In the genomic region with DNA sequence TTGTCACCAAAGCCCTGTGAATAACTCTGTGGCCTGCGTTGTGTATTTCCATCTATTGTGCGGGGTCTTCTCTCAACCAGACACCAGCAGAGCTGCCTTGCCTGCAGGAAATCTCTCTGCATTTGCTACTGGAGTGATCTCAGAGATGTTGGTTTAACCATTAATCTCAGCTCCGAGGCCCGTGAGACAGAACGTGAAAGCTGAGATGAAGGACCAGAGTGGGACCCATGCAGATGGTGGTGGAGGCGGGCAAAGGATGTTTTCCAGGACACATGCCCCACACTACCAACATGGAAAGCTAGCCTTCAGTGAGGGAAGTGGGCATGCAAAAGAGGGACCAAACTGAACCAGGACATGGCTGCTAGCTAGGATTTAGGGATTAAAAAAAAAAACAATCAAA, we compare ENCODE assay signal across 31 mouse cellular contexts. TPM values are rescaled to one million over a fixed set of nuclear protein-coding genes. Genes with fewer than 3 reads are reported as not detected.
A peak's percentile ranks its signal among the peaks of the same experiment; 100 is the strongest.
DNase-seq lines count a peak whose midpoint lies in the region; ATAC-seq and TF ChIP-seq lines count a peak whose summit lies in the region.
"Had no signal": no experiment of that assay in that cellular context is flagged by ENCODE, and none has a peak within 500 bp of the region (broad histone marks: within the 10 kb centered on the region; RNA-seq: fewer than 3 reads in every experiment).

No protein-coding gene starts in this region.

- POLR2A ChIA-PET in Patski (lab: Charles Lee), result no interaction called here

- in situ Hi-C loops in Patski (cut with MboI; ENCODE audit: low pct_unique_long_range_greater_than_20kb), result no loop called here

- no peak for TF ChIP-seq CTCF in Patski (IDR thresholded peaks at IDR 0.05)

- no peaks in the 10 kb centered on the region for H3K9me3 ChIP-seq in kidney, embryonic 15.5 days (replicated peaks)
- H3K9me3 ChIP-seq: embryonic facial prominence, embryonic 12.5 days; forebrain, embryonic 10.5 days; forebrain, embryonic 15.5 days; heart, embryonic 13.5 days; hindbrain, embryonic 10.5 days; hindbrain, embryonic 15.5 days; limb, embryonic 12.5 days; liver, embryonic 15.5 days had no signal

- peak; percentile 72 for ATAC-seq in frontal cortex, adult (ENCODE audit: low TSS enrichment)
- peak; percentile 76; the same call in 1 of the 2 replicates for ATAC-seq in kidney, embryonic 15.5 days (replicated peaks; ENCODE audit: low FRiP score)
- peak; percentile 17 for ATAC-seq in Patski
- ATAC-seq in erythroblast, adult 5-6 weeks (replicated peaks; ENCODE audit: low FRiP score, poor library complexity, severe bottlenecking), result no peak
- ATAC-seq: forebrain, embryonic 15.5 days; inflammation-experienced regulatory T-cells, adult 6 months; midbrain, embryonic 16.5 days had no signal

- no peak for DNase-seq in frontal cortex, postnatal 25 days (ENCODE audit: low spot score in 2 of 2)
- DNase-seq in kidney, postnatal 10 days, result no peak
- DNase-seq in left cerebral cortex, adult 18-20 months (ENCODE audit: low spot score in 2 of 2), result peak; percentile 49 to 60
- no peak for DNase-seq in left cerebral cortex, postnatal 10 days (ENCODE audit: extremely low spot score in 1 of 2, low spot score in 2 of 2)
- DNase-seq in Patski (ENCODE audit: low read depth, low spot score), result no peak
- DNase-seq: adrenal gland, adult 8-10 months; cerebellum, adult 11 months; cerebellum, adult 9-10 months; cerebellum, postnatal 36 days; embryo, embryonic 11 days; heart, postnatal 10 days; lung, embryonic 14.5 days; lung, postnatal 14 days; right cerebral cortex, postnatal 4 days; thymus, adult 18-20 months; thymus, postnatal 25 days had no signal

- H3K27me3 ChIP-seq in kidney, embryonic 15.5 days, result no peaks in the 10 kb centered on the region
- H3K27me3 ChIP-seq in Patski, result no peaks in the 10 kb centered on the region
- H3K27me3 ChIP-seq: CH12.LX; embryonic facial prominence, embryonic 12.5 days; forebrain, embryonic 15.5 days; heart, embryonic 13.5 days; hindbrain, embryonic 15.5 days; limb, embryonic 12.5 days; liver, embryonic 15.5 days had no signal

- H3K27ac ChIP-seq in kidney, embryonic 15.5 days, result peak overlapping the region; percentile 54; the same call in 1 of the 2 replicates
- H3K27ac ChIP-seq: embryonic facial prominence, embryonic 12.5 days; forebrain, embryonic 10.5 days; forebrain, embryonic 15.5 days; heart, embryonic 13.5 days; hindbrain, embryonic 10.5 days; hindbrain, embryonic 15.5 days; limb, embryonic 12.5 days; liver, embryonic 15.5 days; stomach, postnatal 0 days had no signal

- no peak overlapping the region for H3K4me3 ChIP-seq in kidney, embryonic 15.5 days (replicated peaks)
- H3K4me3 ChIP-seq: embryonic facial prominence, embryonic 12.5 days; forebrain, embryonic 10.5 days; forebrain, embryonic 15.5 days; heart, embryonic 13.5 days; hindbrain, embryonic 10.5 days; hindbrain, embryonic 15.5 days; limb, embryonic 12.5 days; liver, embryonic 15.5 days had no signal

- intact Hi-C loops in left cerebral cortex, postnatal 10 days (cut with DNase I), result no loop called here

- H3K4me2 ChIP-seq in kidney, embryonic 15.5 days, result no peak overlapping the region
- H3K4me2 ChIP-seq: embryonic facial prominence, embryonic 12.5 days; forebrain, embryonic 15.5 days; heart, embryonic 13.5 days; hindbrain, embryonic 15.5 days; limb, embryonic 12.5 days; liver, embryonic 15.5 days; lung, embryonic 14.5 days had no signal

- no peaks in the 10 kb centered on the region for H3K36me3 ChIP-seq in kidney, embryonic 15.5 days
- H3K36me3 ChIP-seq: embryonic facial prominence, embryonic 12.5 days; forebrain, embryonic 10.5 days; forebrain, embryonic 15.5 days; heart, embryonic 13.5 days; hindbrain, embryonic 15.5 days; limb, embryonic 12.5 days; liver, embryonic 15.5 days had no signal

- H3K9ac ChIP-seq in kidney, embryonic 15.5 days, result no peak overlapping the region
- H3K9ac ChIP-seq: embryonic facial prominence, embryonic 12.5 days; forebrain, embryonic 15.5 days; heart, embryonic 13.5 days; hindbrain, embryonic 15.5 days; limb, embryonic 12.5 days; liver, embryonic 15.5 days; lung, embryonic 14.5 days had no signal

- H3K4me1 ChIP-seq in kidney, embryonic 15.5 days, result peaks cover 17% of the 10 kb centered on the region
- H3K4me1 ChIP-seq: embryonic facial prominence, embryonic 12.5 days; forebrain, embryonic 10.5 days; forebrain, embryonic 15.5 days; heart, embryonic 13.5 days; liver, embryonic 15.5 days had no signal

- CTCF ChIA-PET in Patski (lab: Charles Lee), result no interaction called here

- WGBS in kidney, embryonic 15.5 days, result 21% methylated on average over 6 of the region's 6 CpGs

RNA-seq across cellular contexts. Expression of gene Lrrc8b, which starts 43.5 kb away (rescaled TPM):
- 6.1 and 7.3 TPM in 2 replicates for polyA plus RNA-seq in kidney, embryonic 15.5 days (2015; fragmentation: Nextera tagmentation; extraction: Ambion mirVana)
- 10 to 100 TPM; 81.7 to 86.0 TPM for total RNA-seq in left cerebral cortex, adult 18-20 months (2021)
- total RNA-seq in left cerebral cortex, postnatal 10 days (2021), result 100 to 1,000 TPM; 128 to 139 TPM
- polyA plus RNA-seq in Patski (2021), result 9.9 TPM
- total RNA-seq in erythroblast, adult 5-6 weeks (2015; ENCODE audit: low replicate concordance), result 1.7 and 4.0 TPM in 2 replicates
- total RNA-seq in erythroblast, adult 5-6 weeks (2017; ENCODE audit: low replicate concordance), result 1.2 and 2.0 TPM in 2 replicates

Comparison
In these comparisons a context has a peak if more than half of its experiments do, and no peak if none do; other contexts are left out.
1. DNase-seq: peak in left cerebral cortex, adult 18-20 months (2 of 2); none in frontal cortex, postnatal 25 days (0 of 2), kidney, postnatal 10 days (single experiment), left cerebral cortex, postnatal 10 days (0 of 2) and Patski (single experiment).
2. RNA of gene Lrrc8b, which starts 43.5 kb away (total RNA-seq): 128 to 139 TPM in left cerebral cortex, postnatal 10 days and 81.7 to 86.0 TPM in left cerebral cortex, adult 18-20 months; 1.2 to 4.0 TPM in erythroblast, adult 5-6 weeks; every median in the first group is over 10 times any median in the second.